ENCODE assay signal across 9 mouse cellular contexts in the genomic region with DNA sequence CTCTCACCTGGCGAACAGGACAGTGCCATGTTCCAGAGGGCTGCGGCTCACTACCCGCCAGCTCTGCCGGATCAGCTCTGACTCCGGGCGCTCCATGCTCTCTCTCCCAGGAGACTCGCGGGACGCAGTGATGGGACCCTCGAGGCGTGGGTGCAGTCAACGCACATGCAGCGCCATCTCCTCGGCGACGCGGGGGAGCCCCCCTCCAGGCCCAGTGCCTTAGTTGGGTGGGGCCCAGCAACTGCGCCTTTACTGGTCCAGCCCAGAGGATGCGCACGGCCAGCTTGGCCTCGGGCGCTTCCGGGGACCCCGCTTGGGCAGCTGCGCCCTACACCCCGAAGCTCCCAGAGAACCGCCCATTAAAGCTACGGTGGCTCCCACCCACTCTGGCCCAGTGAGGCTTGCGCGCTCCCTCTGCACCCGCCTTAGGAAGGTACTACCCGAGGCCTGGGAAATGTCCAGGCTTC. TPM values are rescaled to one million over a fixed set of nuclear protein-coding genes. Genes with fewer than 3 reads are reported as not detected.
A peak's percentile ranks its signal among the peaks of the same experiment; 100 is the strongest.
DNase-seq lines count a peak whose midpoint lies in the region; ATAC-seq and TF ChIP-seq lines count a peak whose summit lies in the region.
"Had no signal": no experiment of that assay in that cellular context is flagged by ENCODE, and none has a peak within 500 bp of the region (broad histone marks: within the 10 kb centered on the region; RNA-seq: fewer than 3 reads in every experiment).

TSS of gene Ngb (minus strand) at position 375 of the 467 bp plus-strand sequence.

- H3K27ac ChIP-seq in ES-Bruce4 (ENCODE audit: insufficient read depth, low read length): no peak within 1 kb of the TSS
- no peak within 1 kb of the TSS for H3K27ac ChIP-seq in hindbrain, embryonic 11.5 days (ENCODE audit: low read depth, low read length)
- H3K27ac ChIP-seq: liver, embryonic 14.5 days had no signal

- H3K4me2 ChIP-seq in hindbrain, embryonic 11.5 days (replicated peaks; ENCODE audit: low read depth, low read length): peak within 1 kb of the TSS; percentile 44

- no peaks in the 10 kb centered on the region for H3K27me3 ChIP-seq in ES-Bruce4 (ENCODE audit: control insufficient read depth, insufficient read depth, low read length, poor library complexity, severe bottlenecking)
- H3K27me3 ChIP-seq in hindbrain, embryonic 11.5 days (ENCODE audit: control insufficient read depth, insufficient read depth, low read length): peaks cover 10% of the 10 kb centered on the region

- TF ChIP-seq POLR2A in ES-Bruce4 (IDR thresholded peaks at IDR 0.05; ENCODE audit: insufficient read depth, low read length): no peak

- no peak for TF ChIP-seq EP300 in ES-Bruce4 (IDR thresholded peaks at IDR 0.05; ENCODE audit: insufficient read depth, low read depth, low read length)

- no peak for TF ChIP-seq CTCF in ES-Bruce4 (IDR thresholded peaks at IDR 0.05; ENCODE audit: low read depth, low read length)

- H3K9me3 ChIP-seq in ES-Bruce4 (replicated peaks; ENCODE audit: control insufficient read depth, insufficient read depth, low read length, poor library complexity, severe bottlenecking): no peaks in the 10 kb centered on the region
- no peaks in the 10 kb centered on the region for H3K9me3 ChIP-seq in hindbrain, embryonic 11.5 days (ENCODE audit: control insufficient read depth, low read length)

- peak within 1 kb of the TSS; percentile 58 for H3K4me3 ChIP-seq in ES-Bruce4 (ENCODE audit: low read depth, low read length)
- peak within 1 kb of the TSS; percentile 25 for H3K4me3 ChIP-seq in hindbrain, embryonic 11.5 days (ENCODE audit: low read depth, low read length)

- DNase-seq in frontal cortex, postnatal 36 days (ENCODE audit: low spot score in 2 of 2): no peak
- peak; percentile 15 for DNase-seq in hindbrain, embryonic 11.5 days (ENCODE audit: low spot score)
- DNase-seq in lung, postnatal 25 days (ENCODE audit: low spot score): peak; percentile 4
- DNase-seq in spleen, postnatal 36 days (ENCODE audit: low spot score in 2 of 2): no peak
- no peak for DNase-seq in cerebellum, adult 9-11 months
- DNase-seq in testis, postnatal 10 days (ENCODE audit: low spot score): no peak

- H3K9ac ChIP-seq in ES-Bruce4 (ENCODE audit: low read depth, poor library complexity, severe bottlenecking): peak within 1 kb of the TSS; percentile 7; the same call in 1 of the 2 replicates
- H3K9ac ChIP-seq in hindbrain, embryonic 11.5 days (ENCODE audit: low read depth, low read length): no peak within 1 kb of the TSS
- H3K9ac ChIP-seq: liver, embryonic 14.5 days had no signal

- no peaks in the 10 kb centered on the region for H3K4me1 ChIP-seq in ES-Bruce4 (ENCODE audit: control insufficient read depth, insufficient read depth, low read length)
- H3K4me1 ChIP-seq in hindbrain, embryonic 11.5 days (replicated peaks; ENCODE audit: control insufficient read depth, insufficient read depth, low read length): peaks cover 6% of the 10 kb centered on the region; the same call in 1 of the 2 replicates

- H3K36me3 ChIP-seq in ES-Bruce4 (ENCODE audit: control insufficient read depth, insufficient read depth, low read length, poor library complexity, severe bottlenecking): no peaks in the 10 kb centered on the region
- H3K36me3 ChIP-seq in hindbrain, embryonic 11.5 days (ENCODE audit: control insufficient read depth, insufficient read depth, low read length): no peaks in the 10 kb centered on the region

- ATAC-seq in frontal cortex, adult (ENCODE audit: low TSS enrichment): peak; percentile 45
- ATAC-seq in hindbrain, embryonic 11.5 days (ENCODE audit: low FRiP score): no peak

- 3% methylated on average over 32 of the region's 32 CpGs for WGBS in hindbrain, embryonic 11.5 days

RNA-seq across cellular contexts. Expression of gene Ngb, which starts in this region (rescaled TPM):
- polyA plus RNA-seq in ES-Bruce4 (2011; ENCODE audit: insufficient read depth, insufficient read length, low read depth, missing spikeins): 0.37 and 0.41 TPM in 2 replicates
- polyA plus RNA-seq in hindbrain, embryonic 11.5 days (2014; fragmentation: Nextera tagmentation; extraction: Ambion mirVana): 0.14 and 0.28 TPM in 2 replicates

Comparison
In these comparisons a context has a peak if more than half of its experiments do, and no peak if none do; other contexts are left out.
1. Peak in DNase-seq, H3K4me3 ChIP-seq and H3K4me2 ChIP-seq in hindbrain, embryonic 11.5 days; RNA of the gene not detected or under 1 TPM.